Mouse (Mus musculus) MN1 (cell line): ENCODE data around the gene Alkbh3.

ENCODE experiments used
- DNase-seq: peaks from one replicate; pipeline ENCODE4 v3.0.0-alpha.2; 2016; ENCODE audit warnings: low spot score

Alkbh3 gene

GRCm38 (mm10) chr2:93954781-93955578 lies 55.6 kb downstream of the Alkbh3 start:
- DNase-seq, result no peak

GRCm38 (mm10) chr2:93953726-93954125 lies 56.9 kb downstream of the Alkbh3 start:
- no peak for DNase-seq

GRCm38 (mm10) chr2:93946976-93947375 lies 63.6 kb downstream of the Alkbh3 start:
- DNase-seq, result no peak

- no peak for DNase-seq
Observed at GRCm38 (mm10) chr2:93944855-93945254, 65.8 kb downstream of the Alkbh3 start.

GRCm38 (mm10) chr2:93944099-93944498 lies 66.5 kb downstream of the Alkbh3 start:
- DNase-seq, result no peak

GRCm38 (mm10) chr2:93941670-93942069 lies 68.9 kb downstream of the Alkbh3 start:
- no peak for DNase-seq

GRCm38 (mm10) chr2:93938534-93938933 lies 72.1 kb downstream of the Alkbh3 start:
- DNase-seq, result no peak
